Mouse (Mus musculus) midbrain, embryonic 13.5 days (tissue): ENCODE results near the gene Csnk1g2. TPM values are rescaled to one million over a fixed set of nuclear protein-coding genes. Genes with fewer than 3 reads are reported as not detected.
"Not testable (repeated sequence)": the region's sequence is repeated elsewhere in the genome, so short reads cannot be mapped to it uniquely, and the experiment has no call there.

Source experiments
- ATAC-seq: fragments of 200-750 bp; cut with Nextera tagmentation; 2 replicates; pipeline ENCODE4 v1.8.0; 2017; ENCODE audit warnings: mild to moderate bottlenecking, moderate TSS enrichment, moderate library complexity
- H3K27ac ChIP-seq: fragments of 300-500 bp; sonication (generic); 2 replicates; pipeline ENCODE4 v1.5.1; 2015; ENCODE audit warnings: inconsistent platforms, mild to moderate bottlenecking, moderate library complexity
- H3K27me3 ChIP-seq: fragments of 300-500 bp; sonication (generic); 2 replicates; pipeline ENCODE4 v1.6.1; 2015; ENCODE audit warnings: mild to moderate bottlenecking, inconsistent platforms
- H3K36me3 ChIP-seq: fragments of 300-500 bp; sonication (generic); 2 replicates; pipeline ENCODE4 v1.6.1; 2015; ENCODE audit warnings: mild to moderate bottlenecking, inconsistent platforms
- H3K4me1 ChIP-seq: fragments of 300-500 bp; sonication (generic); replicated peaks from 2 replicates; pipeline ENCODE4 v1.6.1; 2015; ENCODE audit warnings: inconsistent platforms
- H3K4me2 ChIP-seq: fragments of 300-500 bp; sonication (generic); replicated peaks from 2 replicates; pipeline ENCODE4 v1.6.1; 2015; ENCODE audit warnings: moderate library complexity, mild to moderate bottlenecking, inconsistent platforms
- H3K4me3 ChIP-seq: fragments of 300-500 bp; sonication (generic); replicated peaks from 2 replicates; pipeline ENCODE4 v1.5.1; 2015; ENCODE audit warnings: mild to moderate bottlenecking, inconsistent platforms
- H3K9ac ChIP-seq: fragments of 300-500 bp; sonication (generic); replicated peaks from 2 replicates; pipeline ENCODE4 v1.6.1; 2015; ENCODE audit warnings: mild to moderate bottlenecking, inconsistent platforms
- H3K9me3 ChIP-seq: fragments of 300-500 bp; sonication (generic); 2 replicates; pipeline ENCODE4 v1.6.1; 2016; ENCODE audit warnings: mild to moderate bottlenecking, inconsistent platforms
- WGBS: fragments of 180-500 bp; shearing (Covaris S2); methylation state at CpG from one replicate; pipeline ENCODE4 v1.1.7; 2015; 5-methylcytosine and 5-hydroxymethylcytosine counted together
- polyA plus RNA-seq: library from polyadenylated mRNA; unstranded; fragments of >200 nt; fragmentation: Nextera tagmentation; extraction: Ambion mirVana; gene quantifications from 2 replicates; pipeline ENCODE4 v1.2.1, GENCODE M21; 2015

Gene Csnk1g2
- polyA plus RNA-seq, 1 experiment from 2014 or later = 115 TPM

DNA sequence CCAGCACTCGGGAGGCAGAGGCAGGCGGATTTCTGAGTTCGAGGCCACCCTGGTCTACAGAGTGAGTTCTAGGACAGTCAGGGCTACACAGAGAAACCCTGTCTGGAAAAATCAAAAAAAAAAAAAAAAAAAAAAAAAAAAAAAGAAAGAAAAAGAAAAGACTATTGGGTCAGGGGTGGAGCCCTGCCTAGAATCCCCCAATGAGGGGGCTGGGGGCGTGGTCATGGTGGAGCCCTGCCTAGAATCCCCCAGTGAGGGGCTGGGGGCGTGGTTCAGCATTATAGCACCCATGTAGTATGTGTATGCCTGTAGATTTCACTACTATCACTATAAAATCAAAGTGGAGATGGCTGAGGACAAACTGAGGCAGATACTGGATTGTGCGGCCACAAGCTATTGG, 27.3 kb downstream of the Csnk1g2 start:
- WGBS = 91% methylated on average over 6 of the region's 6 CpGs
- H3K36me3 ChIP-seq = peaks cover 44% of the 10 kb centered on the region
- H3K27me3 ChIP-seq, H3K9me3 ChIP-seq, ATAC-seq, H3K4me3 ChIP-seq, H3K9ac ChIP-seq, H3K27ac ChIP-seq, H3K4me2 ChIP-seq: not testable (repeated sequence)
- peaks cover 15% of the 10 kb centered on the region for H3K4me1 ChIP-seq

DNA sequence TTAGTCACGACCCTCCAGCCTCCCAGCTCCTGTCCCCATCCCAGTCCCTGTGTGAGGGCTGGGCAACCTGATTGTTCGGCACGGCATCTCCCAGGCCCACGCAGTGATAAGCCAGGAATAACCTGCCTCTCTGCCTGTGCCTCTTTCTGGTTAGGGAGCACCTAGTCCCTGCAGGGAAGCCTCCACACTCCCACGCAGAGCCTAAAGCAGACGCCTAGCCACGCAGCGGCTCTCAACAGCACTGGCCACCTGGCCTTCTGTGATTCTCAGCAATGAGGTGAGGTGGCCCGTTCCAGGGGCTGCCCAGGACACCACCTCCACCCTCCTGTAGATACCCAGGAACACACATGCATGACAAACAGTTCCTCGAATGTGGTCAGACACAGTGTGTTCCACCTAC, 27.8 kb downstream of the Csnk1g2 start:
- peaks cover 20% of the 10 kb centered on the region for H3K4me1 ChIP-seq
- 92% methylated on average over 10 of the region's 10 CpGs for WGBS
- no peak overlapping the region for H3K4me3 ChIP-seq
- no peaks in the 10 kb centered on the region for H3K9me3 ChIP-seq
- H3K4me2 ChIP-seq = no peak overlapping the region
- H3K27ac ChIP-seq = no peak overlapping the region
- H3K9ac ChIP-seq = no peak overlapping the region
- no peaks in the 10 kb centered on the region for H3K27me3 ChIP-seq
- H3K36me3 ChIP-seq = peaks cover 39% of the 10 kb centered on the region
- no peak for ATAC-seq

DNA sequence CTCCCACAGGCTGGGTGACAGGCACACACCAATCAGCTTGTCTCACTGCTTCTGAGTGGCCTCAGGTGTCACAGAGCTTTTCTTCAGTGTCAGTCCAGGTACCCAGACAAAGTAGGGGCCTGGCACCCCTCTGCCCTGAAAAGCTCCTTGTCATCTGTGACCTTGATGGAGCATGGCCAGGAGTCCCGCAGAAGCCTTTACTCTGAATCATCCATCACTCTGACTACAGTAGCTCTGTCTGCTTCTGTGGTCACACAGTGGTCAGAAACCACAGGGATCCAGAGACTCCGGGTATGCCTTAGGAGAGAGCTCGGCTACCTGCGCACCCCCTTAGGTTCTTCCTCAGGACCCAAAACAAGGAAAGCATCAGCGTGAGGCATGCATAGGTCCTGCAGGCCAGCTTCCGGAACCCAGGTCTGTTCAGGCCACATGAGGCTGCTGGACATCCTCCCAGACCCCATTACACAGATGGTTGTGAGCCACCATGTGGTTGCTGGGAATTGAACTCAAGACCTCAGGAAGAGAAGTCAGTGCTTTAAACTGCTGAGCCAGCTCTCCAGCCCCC, 30.6 kb downstream of the Csnk1g2 start:
- Histone ChIP-seq H3K9me3 (no peaks in the 10 kb centered on the region), H3K4me1 (peaks cover 33% of the 10 kb centered on the region), H3K9ac (no peak overlapping the region), H3K36me3 (peaks cover 14% of the 10 kb centered on the region), H3K4me2 (no peak overlapping the region), H3K27me3 (no peaks in the 10 kb centered on the region), H3K4me3 (no peak overlapping the region), H3K27ac (no peak overlapping the region)
- 98% methylated on average over 6 of the region's 6 CpGs for WGBS
- no peak for ATAC-seq

DNA sequence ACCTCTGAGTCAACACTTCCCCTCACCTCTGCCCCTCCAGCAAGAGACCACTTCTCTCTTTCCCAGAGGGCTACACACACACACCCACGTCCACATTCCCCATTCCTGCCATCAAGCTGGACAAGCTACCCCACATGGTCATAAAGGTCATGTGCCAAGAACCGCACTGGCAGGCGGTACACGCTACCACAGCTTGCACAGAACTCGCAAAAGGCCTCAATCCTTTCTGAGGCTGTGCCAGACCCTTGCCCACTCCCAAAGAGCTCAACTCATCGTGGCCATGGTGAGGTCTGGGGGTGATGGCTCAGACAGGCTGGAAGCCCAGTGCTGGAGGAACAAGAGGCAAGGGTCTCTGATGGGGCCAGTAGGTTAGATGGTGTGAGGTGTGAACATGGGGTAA, 32.2 kb downstream of the Csnk1g2 start:
- no peaks in the 10 kb centered on the region for H3K27me3 ChIP-seq
- H3K9ac ChIP-seq = peak overlapping the region; percentile 96
- 90% methylated on average over 6 of the region's 6 CpGs for WGBS
- H3K4me3 ChIP-seq = peak overlapping the region; percentile 91; the same call in 1 of the 2 replicates
- H3K27ac ChIP-seq = no peak overlapping the region
- peaks cover 35% of the 10 kb centered on the region for H3K4me1 ChIP-seq
- peak overlapping the region; percentile 79 for H3K4me2 ChIP-seq
- peaks cover 9% of the 10 kb centered on the region for H3K36me3 ChIP-seq
- ATAC-seq = no peak
- H3K9me3 ChIP-seq = no peaks in the 10 kb centered on the region

DNA sequence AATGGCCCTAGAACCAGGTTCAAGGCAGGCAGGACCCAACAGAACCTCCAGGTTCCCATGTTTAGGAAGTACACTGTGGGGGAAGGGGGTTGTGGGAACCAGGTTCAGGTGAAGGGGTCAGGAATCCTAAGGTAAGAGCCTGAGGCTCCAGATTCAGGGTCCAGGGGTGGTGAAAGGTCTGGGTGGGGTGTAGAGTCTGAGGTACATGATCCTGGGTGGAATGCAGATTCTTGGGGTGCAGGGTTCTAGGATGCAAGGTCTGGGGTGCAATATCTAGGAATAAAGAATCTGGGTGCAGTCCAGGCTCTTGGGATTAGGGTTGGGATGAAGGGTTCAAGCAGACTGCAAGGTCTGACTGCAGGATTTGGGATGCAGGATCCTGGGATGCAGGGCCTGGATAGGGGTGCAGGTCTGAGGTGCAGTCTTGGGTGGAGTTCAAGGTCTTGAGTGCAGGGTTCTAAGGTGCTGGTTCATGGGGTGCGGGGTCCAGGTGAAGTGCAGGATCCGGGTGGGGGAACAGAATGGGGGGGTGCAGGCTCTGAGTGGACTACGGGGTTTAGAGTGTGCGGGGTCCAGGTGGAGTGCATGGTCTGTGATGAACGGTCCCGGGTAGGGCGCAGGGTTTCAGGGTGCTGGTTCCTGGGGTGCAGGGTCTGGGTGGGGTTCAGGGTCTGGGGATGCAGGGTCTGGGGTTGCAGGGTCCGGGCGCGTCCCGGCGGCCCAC, 32.9 kb downstream of the Csnk1g2 start:
- H3K27me3 ChIP-seq = no peaks in the 10 kb centered on the region
- peaks cover 9% of the 10 kb centered on the region for H3K36me3 ChIP-seq
- peaks cover 35% of the 10 kb centered on the region for H3K4me1 ChIP-seq
- H3K9ac ChIP-seq = peak overlapping the region; percentile 96
- WGBS = 6% methylated on average over 11 of the region's 12 CpGs
- no peaks in the 10 kb centered on the region for H3K9me3 ChIP-seq
- ATAC-seq = peak; percentile 75
- peak overlapping the region; percentile 90 for H3K27ac ChIP-seq
- peak overlapping the region; percentile 91 for H3K4me3 ChIP-seq
- peak overlapping the region; percentile 79 for H3K4me2 ChIP-seq

DNA sequence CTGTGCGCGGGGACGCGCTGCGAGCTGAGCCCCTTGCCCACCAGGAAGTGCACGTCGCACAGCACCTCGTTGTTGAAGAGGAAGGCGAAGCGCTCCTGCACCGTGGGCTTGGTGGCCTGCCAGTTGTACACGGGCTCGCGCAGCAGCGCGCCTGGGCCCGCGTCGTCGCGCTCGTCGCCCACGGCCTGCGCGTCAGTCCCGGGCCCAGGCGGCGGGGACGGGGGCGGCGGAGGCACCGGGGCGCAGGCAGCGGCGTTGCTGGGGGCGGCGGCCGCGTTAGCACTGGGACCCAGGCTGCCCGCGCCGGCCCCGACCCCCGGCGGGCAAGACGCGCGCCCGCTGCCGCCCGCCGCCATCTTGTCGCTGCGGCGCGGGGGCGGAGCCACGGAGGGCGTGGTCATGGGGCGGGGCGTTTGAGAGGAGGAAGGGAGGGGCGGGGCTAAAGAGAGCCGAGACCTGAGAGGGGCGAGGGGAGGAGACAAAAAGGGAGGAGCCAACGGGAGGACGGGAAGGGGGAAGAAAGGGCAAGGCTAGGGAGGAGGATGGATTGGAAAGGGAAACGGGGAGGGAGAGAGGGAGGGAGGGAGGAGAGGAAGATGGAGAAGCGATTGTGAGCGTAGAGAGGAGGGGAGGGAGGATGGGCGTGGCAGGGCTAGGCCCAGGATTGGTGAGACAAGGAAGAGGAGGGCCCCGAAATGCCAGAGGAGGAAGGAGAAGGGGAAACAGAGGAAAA, 33.7 kb downstream of the Csnk1g2 start:
- WGBS = under 1% methylated on average over 70 of the region's 72 CpGs

DNA sequence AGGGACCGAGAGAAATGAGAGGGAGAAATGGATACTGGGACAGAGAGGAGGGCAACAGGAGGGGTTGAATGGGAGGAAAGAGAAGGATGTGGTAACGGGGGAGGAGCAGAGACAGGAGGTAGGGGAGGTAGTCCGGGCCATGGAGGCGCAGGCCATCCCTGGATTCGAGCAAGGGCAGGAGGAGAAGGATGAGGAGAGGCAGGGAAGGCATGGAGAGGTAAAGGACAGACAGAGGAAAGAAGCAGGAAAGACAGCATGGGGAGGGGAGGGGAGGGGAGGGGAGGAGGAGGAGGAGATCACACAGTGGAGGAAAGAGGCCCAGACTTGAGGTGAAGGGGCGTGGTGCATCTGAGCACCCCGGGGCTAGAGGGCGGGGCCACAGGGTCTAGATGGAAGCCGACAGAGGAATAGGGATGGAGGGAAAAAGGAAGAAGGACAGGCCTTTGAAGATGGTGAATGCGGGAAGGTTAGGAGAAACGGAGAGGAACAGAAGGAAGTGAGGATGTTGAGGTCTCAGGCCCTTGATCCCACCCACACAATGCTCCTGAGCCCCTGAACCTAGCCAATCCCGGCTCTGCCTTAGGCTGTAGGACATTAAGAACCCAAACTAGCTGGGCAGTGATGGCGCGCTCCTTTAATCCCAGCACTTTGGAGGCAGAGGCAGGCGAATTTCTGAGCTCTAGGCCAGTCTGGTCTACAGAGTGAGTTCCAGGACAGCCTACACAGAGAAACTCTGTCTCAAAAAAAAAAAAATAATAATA, 34.4 kb downstream of the Csnk1g2 start, which contains the start of gene Btbd2:
Gene Btbd2 (minus strand): TSS at position 209 of the 761 bp plus-strand sequence.
- 20% methylated on average over 15 of the region's 15 CpGs for WGBS

More for the DNA sequence above, 33.7 kb downstream of the Csnk1g2 start:
- peaks cover 35% of the 10 kb centered on the region for H3K4me1 ChIP-seq
- no peaks in the 10 kb centered on the region for H3K27me3 ChIP-seq
- peak overlapping the region; percentile 90 for H3K27ac ChIP-seq
- no peaks in the 10 kb centered on the region for H3K9me3 ChIP-seq
- peak; percentile 87 for ATAC-seq
- peak overlapping the region; percentile 91 for H3K4me3 ChIP-seq
- H3K36me3 ChIP-seq = peaks cover 7% of the 10 kb centered on the region
- peak overlapping the region; percentile 79 for H3K4me2 ChIP-seq
- peak overlapping the region; percentile 96 for H3K9ac ChIP-seq

DNA sequence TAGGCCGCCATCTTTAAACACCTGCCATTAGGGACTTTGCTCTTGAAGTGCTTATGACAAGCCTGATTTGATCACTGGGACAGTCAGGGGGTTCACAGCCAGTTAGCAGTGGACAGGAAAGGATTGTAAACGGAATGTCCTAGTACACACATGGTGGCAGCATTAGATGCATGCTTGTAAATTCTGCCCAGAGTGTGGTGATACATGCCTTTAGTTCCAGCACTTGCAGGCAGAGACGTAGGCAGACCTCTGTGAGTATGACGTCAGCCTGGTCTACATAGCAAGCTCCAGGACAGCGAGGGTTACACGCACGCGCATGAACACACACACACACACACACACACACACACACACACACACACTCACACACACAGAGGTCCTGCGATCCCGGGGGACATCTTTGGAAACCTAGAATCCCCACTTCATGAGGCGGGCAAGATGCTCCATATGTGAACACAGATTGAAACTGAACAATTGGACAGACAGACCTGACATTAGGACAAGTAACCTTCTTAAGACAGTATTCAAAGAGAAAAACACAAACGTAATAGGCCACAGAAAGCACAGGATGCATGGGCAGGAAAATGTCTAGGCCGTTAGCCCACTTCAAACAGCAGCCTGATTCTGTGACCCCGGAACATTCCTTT, 35.7 kb downstream of the Csnk1g2 start:
- Histone ChIP-seq H3K36me3 (no peaks in the 10 kb centered on the region), H3K4me3 (no peak overlapping the region), H3K4me2 (no peak overlapping the region), H3K27ac (no peak overlapping the region), H3K4me1 (peaks cover 32% of the 10 kb centered on the region), H3K9me3 (no peaks in the 10 kb centered on the region), H3K9ac (no peak overlapping the region), H3K27me3 (no peaks in the 10 kb centered on the region)
- ATAC-seq = no peak
- WGBS = 88% methylated on average over 14 of the region's 14 CpGs

More for the DNA sequence above, 34.4 kb downstream of the Csnk1g2 start, which contains the start of gene Btbd2:
- H3K4me2 ChIP-seq = peak within 1 kb of the TSS; percentile 79
- no peaks in the 10 kb centered on the region for H3K9me3 ChIP-seq
- peaks cover 4% of the 10 kb centered on the region for H3K36me3 ChIP-seq
- H3K9ac ChIP-seq = peak within 1 kb of the TSS; percentile 96
- H3K27ac ChIP-seq = peak within 1 kb of the TSS; percentile 90
- peaks cover 34% of the 10 kb centered on the region for H3K4me1 ChIP-seq
- no peaks in the 10 kb centered on the region for H3K27me3 ChIP-seq
- H3K4me3 ChIP-seq = peak within 1 kb of the TSS; percentile 91
- peak; percentile 51 for ATAC-seq

DNA sequence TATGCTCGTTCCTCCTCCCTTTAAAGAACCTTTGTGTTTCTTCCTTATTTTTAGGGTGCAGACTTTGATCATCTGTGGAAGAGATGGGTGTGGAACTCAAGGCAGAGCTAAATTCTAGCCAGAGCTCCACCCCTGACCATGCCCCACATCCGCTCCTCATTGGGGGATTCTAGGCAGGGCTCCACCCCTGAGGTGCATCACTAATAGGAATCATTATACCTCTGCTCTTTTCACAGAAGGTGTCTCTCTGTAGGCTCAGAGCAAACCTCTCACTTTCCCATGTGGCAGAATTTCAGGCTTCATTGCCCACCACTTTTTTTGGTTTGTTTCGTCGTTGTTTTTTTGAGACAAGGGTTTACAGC, 36.2 kb downstream of the Csnk1g2 start:
- 72% methylated on average over 4 of the region's 4 CpGs for WGBS
- Histone ChIP-seq H3K4me1 (peaks cover 33% of the 10 kb centered on the region), H3K27me3 (no peaks in the 10 kb centered on the region), H3K9me3 (no peaks in the 10 kb centered on the region), H3K36me3 (no peaks in the 10 kb centered on the region), H3K4me2 (no peak overlapping the region), H3K9ac (no peak overlapping the region), H3K4me3 (no peak overlapping the region), H3K27ac (no peak overlapping the region)
- no peak for ATAC-seq

DNA sequence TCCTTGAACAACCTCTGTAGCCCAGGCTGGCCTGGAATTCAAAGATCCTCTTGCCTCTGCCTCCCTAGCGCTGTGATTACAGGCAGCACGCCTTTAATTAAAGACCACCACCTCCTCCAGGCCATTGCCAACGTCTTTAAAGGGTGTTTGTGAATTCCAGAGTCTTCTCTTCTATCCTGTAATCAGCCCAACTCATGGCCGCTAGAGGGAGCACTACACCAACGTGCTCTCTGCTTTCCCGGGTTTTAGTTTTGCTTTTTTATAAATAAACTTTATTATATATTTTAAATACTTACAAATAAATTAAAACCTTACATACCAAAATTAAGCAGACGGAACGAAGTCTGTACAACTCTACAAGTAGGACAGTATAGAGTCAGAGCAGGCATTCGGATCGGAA, 36.6 kb downstream of the Csnk1g2 start:
- Histone ChIP-seq H3K9me3 (no peaks in the 10 kb centered on the region), H3K9ac (no peak overlapping the region), H3K4me3 (no peak overlapping the region), H3K36me3 (no peaks in the 10 kb centered on the region), H3K27ac (no peak overlapping the region), H3K4me1 (peaks cover 30% of the 10 kb centered on the region), H3K27me3 (no peaks in the 10 kb centered on the region), H3K4me2 (peak overlapping the region; percentile 6; the same call in 1 of the 2 replicates)
- ATAC-seq = no peak
- 15% methylated on average over 10 of the region's 10 CpGs for WGBS

DNA sequence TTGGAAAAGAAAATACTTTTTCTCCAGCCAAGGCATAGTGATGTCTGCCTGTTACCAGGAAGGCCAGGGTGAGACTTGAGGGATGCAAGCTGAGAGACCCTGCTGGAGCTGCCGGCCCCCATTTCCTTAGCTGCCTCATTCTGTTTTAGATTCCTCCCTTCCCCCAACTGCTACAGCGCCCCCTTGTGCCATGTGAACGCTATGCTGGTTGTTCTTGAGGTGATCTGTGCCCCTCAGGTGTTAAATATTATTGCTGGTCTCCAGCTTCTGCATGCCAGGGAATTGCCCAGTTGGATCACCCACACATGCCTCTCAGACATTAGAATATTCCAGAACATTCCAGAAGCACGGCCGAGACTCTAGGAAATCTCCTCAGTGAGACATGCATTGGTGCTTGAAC, 38.5 kb downstream of the Csnk1g2 start:
- no peak overlapping the region for H3K4me3 ChIP-seq
- WGBS = 35% methylated on average over 5 of the region's 5 CpGs
- H3K9me3 ChIP-seq = no peaks in the 10 kb centered on the region
- peaks cover 18% of the 10 kb centered on the region for H3K4me1 ChIP-seq
- H3K4me2 ChIP-seq = no peak overlapping the region
- no peaks in the 10 kb centered on the region for H3K27me3 ChIP-seq
- H3K9ac ChIP-seq = no peak overlapping the region
- peaks cover 10% of the 10 kb centered on the region for H3K36me3 ChIP-seq
- ATAC-seq = no peak
- no peak overlapping the region for H3K27ac ChIP-seq
